Mouse (Mus musculus) lung, postnatal 0 days (tissue): ENCODE data around the gene Gm44973.
"Not testable (repeated sequence)": the region's sequence is repeated elsewhere in the genome, so short reads cannot be mapped to it uniquely, and the experiment has no call there.

Experiments
- CTCF ChIP-seq: IDR thresholded peaks from 2 replicates; pipeline ENCODE4 v1.5.1; 2016; ENCODE audit warnings: antibody characterized with exemption, mild to moderate bottlenecking
- EP300 ChIP-seq: IDR thresholded peaks from 2 replicates; pipeline ENCODE4 v1.6.1; 2016; ENCODE audit warnings: antibody characterized with exemption, mild to moderate bottlenecking, control low read depth

DNA sequence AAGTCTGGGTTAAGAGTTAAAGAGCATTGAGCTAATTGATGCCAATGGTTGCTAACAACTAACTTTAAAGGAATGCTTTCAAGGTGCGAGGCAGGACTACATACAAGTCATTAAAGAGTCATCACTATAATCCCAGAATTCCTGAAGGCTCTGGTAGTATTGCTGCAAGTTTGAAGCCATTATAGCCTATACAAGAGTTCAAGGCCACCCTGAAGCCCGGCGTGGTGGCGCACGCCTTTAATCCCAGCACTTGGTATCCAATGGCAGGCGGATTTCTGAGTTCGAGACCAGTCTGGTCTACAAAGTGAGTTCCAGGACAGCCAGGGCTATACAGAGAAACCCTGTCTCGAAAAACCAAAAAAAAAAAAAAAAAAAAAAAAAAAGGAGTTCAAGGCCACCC is 4.3 kb downstream of the Gm44973 start:
- TF ChIP-seq CTCF, EP300: not testable (repeated sequence)
